Mouse (Mus musculus) left cerebral cortex, adult 6 months (tissue): Measurements from ENCODE around the gene Slc22a28. TPM values are rescaled to one million over a fixed set of nuclear protein-coding genes. Genes with fewer than 3 reads are reported as not detected.

Experiments used
- long read RNA-seq, 2 experiments: library from polyadenylated mRNA; unstranded; transcript quantifications; one replicate each; pipeline ENCODE4 v2.0.0; 2019 to 2020
- polyA plus RNA-seq: library from polyadenylated mRNA; unstranded; fragments of <200 nt; fragmentation: Nextera tagmentation; gene quantifications from 2 replicates; pipeline ENCODE4 v1.2.3, GENCODE M21; 2021

Slc22a28 gene
- not detected in 2 replicates for polyA plus RNA-seq
- long read RNA-seq, experiment 1: 0 reads
- long read RNA-seq, experiment 2: 0 reads

GRCm38 (mm10) chr19:8131881-8132280 lies at the start of gene Slc22a28:
Gene Slc22a28 (minus strand): TSS chr19:8131982.

Other genes starting within 250 kb of the Slc22a28 start
- gene Slc22a27, start 166.0 kb downstream of the Slc22a28 start, polyA plus RNA-seq: not detected in 2 replicates
- gene Slc22a29, start 86.9 kb upstream of the Slc22a28 start, polyA plus RNA-seq: 0.11 TPM in 1 of 2 replicates, not detected in the other